Mouse (Mus musculus) neutrophil, adult 5-6 weeks (primary cell): ENCODE data around the gene Hecw2. TPM values are rescaled to one million over a fixed set of nuclear protein-coding genes. Genes with fewer than 3 reads are reported as not detected.
A peak's percentile ranks its signal among the peaks of the same experiment; 100 is the strongest.

Experiments
- ATAC-seq: fragments of 151-379, 151-347 bp; 2 replicates; pipeline ENCODE4 v1.8.0; 2017; ENCODE audit warnings: mild to moderate bottlenecking, moderate TSS enrichment; ENCODE audit not compliant: insufficient number of reproducible peaks, poor library complexity, low FRiP score, severe bottlenecking; ENCODE audit errors: extremely low read depth
- total RNA-seq: library from RNA; stranded (forward); fragments of 200-1000 nt; gene quantifications from 2 replicates; pipeline ENCODE4 v1.2.3, GENCODE M21; 2017

Hecw2 gene
- total RNA-seq, 1 experiment from 2014 or later: 2.2 TPM

- ATAC-seq: no peak
These were observed 263.7 kb downstream of the Hecw2 start for GRCm38 (mm10) chr1:53931314-53931713.

GRCm38 (mm10) chr1:53927605-53928004 is 267.4 kb downstream of the Hecw2 start:
- no peak for ATAC-seq

- no peak for ATAC-seq
These were observed 269.6 kb downstream of the Hecw2 start for GRCm38 (mm10) chr1:53925149-53925901.

- ATAC-seq: no peak
These were observed 283.1 kb downstream of the Hecw2 start for GRCm38 (mm10) chr1:53911848-53912247.

GRCm38 (mm10) chr1:53910251-53910650 is 284.7 kb downstream of the Hecw2 start:
- no peak for ATAC-seq

GRCm38 (mm10) chr1:53909118-53909517 is 285.9 kb downstream of the Hecw2 start:
- peak; percentile 82 for ATAC-seq

GRCm38 (mm10) chr1:53906175-53906574 is 288.8 kb downstream of the Hecw2 start:
- no peak for ATAC-seq

GRCm38 (mm10) chr1:53900416-53900815 is 294.6 kb downstream of the Hecw2 start:
- ATAC-seq: no peak

GRCm38 (mm10) chr1:53894299-53894698 is 300.7 kb downstream of the Hecw2 start:
- ATAC-seq: no peak

- peak; percentile 82 for ATAC-seq
These were observed 304.6 kb downstream of the Hecw2 start for GRCm38 (mm10) chr1:53890380-53890779.

- no peak for ATAC-seq
These were observed 305.2 kb downstream of the Hecw2 start for GRCm38 (mm10) chr1:53889806-53890205.

GRCm38 (mm10) chr1:53882480-53882879 is 312.5 kb downstream of the Hecw2 start:
- peak; percentile 93 for ATAC-seq

- 0 out of 2 replicates have a peak, but pooled peaks have one; percentile 39 for ATAC-seq
These were observed 319.0 kb downstream of the Hecw2 start for GRCm38 (mm10) chr1:53875919-53876318.

GRCm38 (mm10) chr1:53867316-53867715 is 327.7 kb downstream of the Hecw2 start:
- ATAC-seq: no peak

- no peak for ATAC-seq
These were observed 328.5 kb downstream of the Hecw2 start for GRCm38 (mm10) chr1:53866374-53866902.

- ATAC-seq: no peak
These were observed 330.9 kb downstream of the Hecw2 start for GRCm38 (mm10) chr1:53864046-53864445.

- no peak for ATAC-seq
These were observed 334.4 kb downstream of the Hecw2 start for GRCm38 (mm10) chr1:53860611-53861010.

GRCm38 (mm10) chr1:53859175-53859574 is 335.8 kb downstream of the Hecw2 start:
- ATAC-seq: no peak

GRCm38 (mm10) chr1:53856501-53857103 is 338.4 kb downstream of the Hecw2 start:
- ATAC-seq: no peak

- ATAC-seq: no peak
These were observed 339.2 kb downstream of the Hecw2 start for GRCm38 (mm10) chr1:53855732-53856131.
